8 mouse cellular contexts compared by ENCODE assay signal in the genomic region with DNA sequence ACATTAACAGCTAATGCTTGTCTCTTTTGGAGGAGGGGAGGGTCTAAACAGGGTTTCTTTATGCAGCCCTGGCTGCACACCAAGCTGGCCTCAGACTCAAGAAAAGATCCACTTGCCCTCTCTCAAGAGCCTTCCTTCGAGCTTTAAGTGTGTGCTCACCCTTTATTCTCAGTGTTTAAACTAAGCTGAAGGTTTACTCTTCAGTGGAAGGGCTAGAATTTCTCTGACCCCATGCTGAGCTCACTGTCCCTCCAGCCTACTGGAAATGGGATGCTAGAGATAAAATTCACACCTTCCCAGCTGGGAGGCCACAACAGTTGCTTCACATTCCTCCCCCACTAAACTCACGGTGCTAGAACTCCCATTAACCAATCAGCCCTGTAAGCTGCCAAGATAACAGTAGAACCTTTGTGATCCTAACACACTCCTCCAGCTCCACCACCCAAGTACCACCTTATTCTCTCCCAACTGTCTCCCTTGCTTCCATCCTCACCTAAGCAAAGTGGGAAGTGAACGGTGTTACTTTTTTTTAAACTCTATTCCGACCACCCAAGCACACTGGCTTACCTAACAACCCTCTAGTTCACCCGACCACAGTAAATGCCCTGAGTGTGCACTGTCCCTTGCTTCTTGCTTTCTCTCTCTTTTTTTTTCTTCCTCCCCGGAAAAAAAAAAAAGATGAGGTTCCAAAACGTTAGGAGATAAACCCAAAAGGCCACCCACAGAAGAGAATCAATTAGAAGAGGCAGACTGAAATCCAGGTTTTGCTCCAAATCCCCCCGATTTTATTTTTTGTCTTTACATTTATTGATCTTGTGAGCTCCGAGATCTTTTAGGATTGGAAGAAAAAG. TPM values are rescaled to one million over a fixed set of nuclear protein-coding genes. Genes with fewer than 3 reads are reported as not detected.
DNase-seq lines count a peak whose midpoint lies in the region; ATAC-seq lines count a peak whose summit lies in the region.

No protein-coding gene starts in this region.

- no peaks in the 10 kb centered on the region for H3K9me3 ChIP-seq in heart, embryonic 10.5 days
- H3K9me3 ChIP-seq in hindbrain, embryonic 11.5 days (ENCODE audit: control insufficient read depth, low read length): no peaks in the 10 kb centered on the region

- ATAC-seq in hindbrain, embryonic 11.5 days (ENCODE audit: low FRiP score): no peak
- 0 out of 2 replicates have a peak, but pooled peaks have one; percentile 22 for ATAC-seq in megakaryocyte-erythroid progenitor cell, adult 5-6 weeks (replicated peaks; ENCODE audit: low FRiP score, low TSS enrichment, poor library complexity, severe bottlenecking)

- H3K4me1 ChIP-seq in heart, embryonic 10.5 days: no peaks in the 10 kb centered on the region
- no peaks in the 10 kb centered on the region for H3K4me1 ChIP-seq in hindbrain, embryonic 11.5 days (replicated peaks; ENCODE audit: control insufficient read depth, insufficient read depth, low read length)

- H3K9ac ChIP-seq in hindbrain, embryonic 11.5 days (ENCODE audit: low read depth, low read length): peak overlapping the region; percentile 31; the same call in 1 of the 2 replicates

- peak overlapping the region; percentile 44 for H3K4me2 ChIP-seq in hindbrain, embryonic 11.5 days (replicated peaks; ENCODE audit: low read depth, low read length)

- intact Hi-C loops in heart, postnatal 25 days (cut with DNase I): loop anchor here (5.0 kb wide), 1 partner anchor 152 kb away; no protein-coding TSS in a partner anchor
- intact Hi-C loops in left cerebral cortex, postnatal 36 days (cut with DNase I): loop anchor here (2.0 kb wide), 1 partner anchor 111 kb away; no protein-coding TSS in a partner anchor

- H3K36me3 ChIP-seq in heart, embryonic 10.5 days: no peaks in the 10 kb centered on the region
- H3K36me3 ChIP-seq in hindbrain, embryonic 11.5 days (ENCODE audit: control insufficient read depth, insufficient read depth, low read length): no peaks in the 10 kb centered on the region

- 15% methylated on average over 9 of the region's 9 CpGs for WGBS in heart, embryonic 10.5 days
- 19% methylated on average over 9 of the region's 9 CpGs for WGBS in hindbrain, embryonic 11.5 days

- H3K27ac ChIP-seq in heart, embryonic 10.5 days: peak overlapping the region; percentile 93; the same call in 1 of the 2 replicates
- no peak overlapping the region for H3K27ac ChIP-seq in hindbrain, embryonic 11.5 days (ENCODE audit: low read depth, low read length)

- peak overlapping the region; percentile 70 for H3K4me3 ChIP-seq in heart, embryonic 10.5 days
- peak overlapping the region; percentile 62 for H3K4me3 ChIP-seq in hindbrain, embryonic 11.5 days (ENCODE audit: low read depth, low read length)

- peaks cover 10% of the 10 kb centered on the region; the same call in 1 of the 2 replicates for H3K27me3 ChIP-seq in heart, embryonic 10.5 days (ENCODE audit: insufficient read depth, poor library complexity, severe bottlenecking)
- H3K27me3 ChIP-seq in hindbrain, embryonic 11.5 days (ENCODE audit: control insufficient read depth, insufficient read depth, low read length): no peaks in the 10 kb centered on the region

- DNase-seq in heart, embryonic 10.5 days (ENCODE audit: low spot score): no peak
- DNase-seq in heart, postnatal 25 days (ENCODE audit: low spot score): no peak
- peak; percentile 37 for DNase-seq in MEL-GATA-1-ER (ENCODE audit: extremely low read depth, low read depth)
- DNase-seq in hindbrain, embryonic 11.5 days (ENCODE audit: low spot score): peak; percentile 11
- DNase-seq in T-cell, adult 2 months (ENCODE audit: low spot score): no peak
- DNase-seq in left cerebral cortex, postnatal 36 days (ENCODE audit: low spot score in 2 of 2): no peak
- DNase-seq in adrenal gland, adult 18-20 months (ENCODE audit: low spot score in 2 of 2): no peak

RNA-seq across cellular contexts. Expression of a gene that starts 2.0 kb away (rescaled TPM):
- polyA plus RNA-seq in heart, embryonic 10.5 days (2016; fragmentation: Nextera tagmentation; extraction: Ambion mirVana): 62.9 and 69.5 TPM in 2 replicates
- total RNA-seq in heart, postnatal 25 days (2021): 10 to 100 TPM; 27.8 to 39.6 TPM
- polyA plus RNA-seq in hindbrain, embryonic 11.5 days (2014; fragmentation: Nextera tagmentation; extraction: Ambion mirVana): 106 and 110 TPM in 2 replicates
- total RNA-seq in megakaryocyte-erythroid progenitor cell, adult 5-6 weeks (2014; fragmentation: Nextera tagmentation): 41.1 and 47.1 TPM in 2 replicates
- total RNA-seq in megakaryocyte-erythroid progenitor cell, adult 5-6 weeks (2017): 73.1 and 98.1 TPM in 2 replicates
- 10 to 100 TPM; 66.3 to 76.7 TPM for total RNA-seq in left cerebral cortex, postnatal 36 days (2021)
- total RNA-seq in adrenal gland, adult 18-20 months (2021): 10 to 100 TPM; 10.6 to 17.1 TPM

Comparison
In these comparisons a context has a peak if more than half of its experiments do, and no peak if none do; other contexts are left out.
1. DNase-seq: peak in MEL-GATA-1-ER (single experiment) and hindbrain, embryonic 11.5 days (single experiment); none in heart, embryonic 10.5 days (single experiment), heart, postnatal 25 days (single experiment), T-cell, adult 2 months (single experiment), left cerebral cortex, postnatal 36 days (0 of 2) and adrenal gland, adult 18-20 months (0 of 2).